Mouse (Mus musculus) gastrocnemius, postnatal 25 days (tissue): ENCODE data around the gene Rreb1. TPM values are rescaled to one million over a fixed set of nuclear protein-coding genes. Genes with fewer than 3 reads are reported as not detected.

Source experiments
- DNase-seq: peaks from one replicate; pipeline ENCODE4 v3.0.0; 2022
- total RNA-seq, 2 experiments: library from RNA; stranded (reverse); gene quantifications; 1 replicate in 1 of 2; 2 replicates in 1 of 2; pipeline ENCODE4 v1.2.3; 2021

Gene Rreb1
- total RNA-seq, 2 experiments from 2014 or later, result 23.5 to 24.0 TPM

DNA sequence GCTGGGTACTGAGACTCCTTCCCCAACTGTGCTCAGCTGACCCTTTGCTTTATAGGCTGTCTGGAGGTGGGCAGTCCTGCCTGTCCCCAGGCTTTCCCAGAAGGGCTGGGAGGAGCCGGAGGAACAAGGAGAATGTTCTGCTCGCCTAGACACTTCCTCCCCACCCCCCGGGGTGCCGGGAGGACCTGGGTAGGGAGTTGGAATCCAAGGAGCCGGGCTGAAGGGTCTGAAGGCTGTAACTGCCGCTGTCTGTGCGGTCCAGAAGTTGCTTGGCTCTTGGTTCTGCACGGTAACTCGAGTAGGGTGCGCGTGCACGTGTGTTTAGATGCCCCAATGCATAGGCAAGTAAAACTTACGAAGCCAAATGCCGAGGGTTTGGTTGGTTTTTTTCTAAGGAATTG, 75.8 kb downstream of the Rreb1 start:
- DNase-seq, result peak; percentile 65

DNA sequence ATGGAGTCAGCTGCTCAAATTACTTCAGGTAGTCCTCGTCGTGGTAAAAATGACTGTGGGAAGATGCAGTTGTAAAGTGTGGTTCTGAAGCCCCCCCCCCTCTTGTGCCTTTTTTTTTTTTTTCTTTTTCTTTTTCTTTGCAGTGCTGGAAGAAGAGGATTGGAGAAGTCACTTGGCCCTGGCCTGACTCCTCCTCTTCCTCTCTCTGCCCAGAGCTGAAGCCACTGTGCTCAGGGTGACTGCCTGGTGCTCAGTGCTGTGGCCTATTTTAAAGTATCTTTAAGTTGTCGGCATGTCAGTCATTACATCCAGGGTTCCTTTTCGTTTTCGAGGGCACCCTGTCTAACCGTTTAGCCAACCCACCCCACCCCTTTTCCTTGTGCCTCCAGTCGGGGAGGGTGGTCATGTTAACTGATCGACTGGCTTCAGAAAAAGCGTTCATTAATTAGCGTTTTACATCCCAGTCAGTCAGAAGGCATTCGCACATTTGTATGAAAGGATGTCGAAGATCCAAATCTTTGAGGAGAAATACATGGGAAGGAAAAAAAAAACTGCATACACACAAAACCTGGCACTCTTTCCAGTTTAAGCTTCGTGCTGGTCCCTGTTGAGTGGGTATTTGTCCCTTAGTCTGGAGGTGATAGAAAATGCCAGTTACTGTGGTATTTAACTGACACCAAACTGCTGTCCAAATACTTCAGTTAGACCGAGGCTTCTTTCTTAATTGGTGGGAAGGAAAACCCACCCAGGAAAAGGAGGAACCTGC, 76.4 kb downstream of the Rreb1 start:
- DNase-seq, result no peak

DNA sequence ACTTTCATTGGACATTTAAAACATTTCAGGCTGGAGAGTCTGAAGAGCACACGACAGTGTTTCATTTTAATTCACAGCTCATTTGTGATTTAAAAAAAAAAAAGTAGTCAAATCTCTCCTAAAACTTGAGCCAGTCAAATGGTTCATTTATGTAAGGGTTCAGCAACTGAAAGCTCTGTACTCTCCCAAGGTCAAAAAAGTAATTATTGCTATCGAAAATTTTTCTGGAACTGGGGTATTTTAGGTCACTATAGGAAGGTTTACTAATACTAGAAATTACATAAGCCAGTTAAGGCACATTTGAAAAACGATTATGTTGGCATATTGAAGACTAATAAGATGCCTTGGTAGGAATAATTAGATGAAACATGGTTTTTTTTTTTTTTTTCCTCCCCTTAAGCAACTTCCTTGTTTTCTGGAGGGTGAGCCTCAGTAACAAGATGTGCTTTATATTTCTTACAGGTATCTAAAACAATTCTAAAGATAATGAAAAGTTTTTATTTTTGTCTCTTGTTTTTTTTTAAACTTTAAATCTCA, 77.1 kb downstream of the Rreb1 start:
- DNase-seq, result no peak

DNA sequence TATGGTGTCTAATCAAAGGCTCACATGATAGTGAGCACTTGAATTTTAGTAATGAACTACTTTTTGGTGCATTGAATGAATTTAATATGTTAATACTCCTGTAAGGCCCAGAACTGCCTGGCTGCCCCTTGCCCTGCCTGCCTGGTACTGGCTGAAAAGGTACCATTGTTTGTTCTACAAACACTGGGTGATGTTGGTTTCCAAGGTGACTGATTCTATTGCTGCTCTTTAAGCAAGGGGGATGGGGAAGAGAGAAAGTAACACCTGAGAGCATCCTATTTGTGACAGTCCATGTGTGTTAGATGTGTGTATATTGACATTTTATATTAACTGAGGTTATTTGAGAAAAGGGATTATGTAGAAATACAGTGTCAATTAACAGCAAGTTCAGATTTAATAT, 77.6 kb downstream of the Rreb1 start:
- no peak for DNase-seq

DNA sequence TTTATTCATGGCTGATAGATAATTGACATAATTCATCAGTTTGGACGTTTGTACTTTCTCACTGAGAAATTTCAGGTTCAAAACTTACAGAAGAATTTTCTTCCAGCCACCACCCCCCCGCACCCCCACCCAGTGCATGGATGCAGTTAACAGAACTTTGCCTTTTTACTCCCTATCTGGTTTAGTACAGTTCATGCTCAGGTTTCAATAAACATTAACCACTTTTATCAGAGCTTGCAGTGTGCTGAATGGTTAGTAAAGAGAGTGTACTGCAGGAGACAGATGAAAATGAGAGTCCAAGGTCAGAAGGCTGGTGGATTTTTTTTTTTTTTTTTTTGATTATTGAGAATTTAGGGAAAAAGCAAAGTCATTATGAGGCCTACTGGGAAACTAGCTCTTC, 78.3 kb downstream of the Rreb1 start:
- DNase-seq, result no peak

DNA sequence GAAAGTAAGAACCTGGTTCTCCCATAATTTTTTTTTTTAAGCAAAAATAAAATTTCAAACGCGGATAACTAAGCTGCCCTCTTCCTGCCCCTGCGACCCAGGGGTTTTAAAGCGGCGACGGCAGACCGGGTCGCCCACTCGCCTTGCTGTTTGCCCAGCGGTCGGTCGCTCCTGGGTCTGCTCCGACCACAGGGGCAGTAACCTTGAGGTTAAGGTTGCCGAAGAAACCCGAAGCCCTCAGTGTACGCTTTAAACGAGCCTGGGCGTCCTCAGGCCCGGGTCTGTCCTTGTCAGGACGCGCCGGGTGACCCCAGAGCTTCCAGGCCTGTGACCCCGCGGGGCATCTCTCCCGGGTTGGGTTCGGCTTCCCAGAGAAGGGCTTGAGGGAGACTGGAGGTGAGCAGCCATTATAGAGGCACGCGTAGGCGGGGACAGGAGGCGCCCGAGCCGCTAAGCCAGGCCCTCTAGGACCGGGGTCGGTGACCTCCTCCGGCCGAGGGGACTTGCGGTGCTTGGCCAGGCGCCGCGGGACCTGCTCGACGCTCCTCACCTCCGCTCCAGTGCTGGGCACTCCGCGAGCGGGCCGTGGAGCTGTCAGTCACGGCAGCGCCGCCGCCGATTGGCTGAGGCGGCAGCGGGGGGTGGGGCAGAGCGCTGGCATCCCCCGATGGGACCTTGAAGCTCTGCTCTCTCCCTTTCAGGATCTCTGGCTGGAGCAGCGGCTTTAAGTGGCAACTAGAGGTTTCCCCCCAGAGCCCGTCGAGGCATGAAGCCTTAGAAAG, 79.3 kb downstream of the Rreb1 start:
- peak; percentile 97 for DNase-seq

DNA sequence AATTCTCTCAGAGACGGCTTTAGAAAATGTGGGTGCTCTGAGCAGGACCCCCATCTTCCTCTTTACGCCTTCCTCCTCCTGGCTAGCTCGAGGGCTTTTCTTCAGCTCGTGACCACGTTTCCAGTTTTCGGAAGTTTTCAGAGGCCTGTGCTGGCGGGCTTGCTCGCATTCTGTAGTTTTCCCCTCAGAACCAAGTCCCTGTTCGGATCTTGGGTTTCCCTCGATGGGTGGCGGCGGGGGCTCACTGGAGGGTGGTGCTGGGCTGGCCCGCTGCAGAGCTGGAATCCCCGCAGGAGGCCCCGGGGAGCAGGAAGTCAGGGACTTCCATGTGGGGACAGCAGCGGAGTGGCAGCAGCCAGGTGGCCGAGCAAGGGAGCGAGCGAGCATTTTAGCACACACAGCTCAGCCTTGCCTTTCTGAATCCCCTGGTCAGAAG, 79.9 kb downstream of the Rreb1 start:
- peak; percentile 36 for DNase-seq

DNA sequence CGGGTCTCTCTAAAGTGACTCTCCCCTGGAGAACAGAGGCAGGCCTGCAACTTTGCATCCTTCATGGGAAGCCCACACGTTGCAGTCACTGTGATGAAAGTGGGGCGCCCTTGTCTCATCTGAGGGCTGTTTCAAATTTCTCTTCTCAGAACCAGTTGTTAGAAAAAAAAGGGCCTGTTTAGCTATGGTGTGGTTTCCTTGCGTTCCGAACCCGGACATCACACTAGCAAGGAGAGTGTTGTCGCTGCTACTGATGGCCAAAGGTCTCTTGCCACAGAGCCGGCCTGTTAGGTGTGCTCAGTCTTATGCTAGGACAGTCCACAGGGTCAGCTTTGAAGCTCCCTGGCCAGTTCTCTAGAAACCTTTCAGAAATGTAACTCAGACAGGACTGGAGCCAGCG, 80.3 kb downstream of the Rreb1 start:
- no peak for DNase-seq

DNA sequence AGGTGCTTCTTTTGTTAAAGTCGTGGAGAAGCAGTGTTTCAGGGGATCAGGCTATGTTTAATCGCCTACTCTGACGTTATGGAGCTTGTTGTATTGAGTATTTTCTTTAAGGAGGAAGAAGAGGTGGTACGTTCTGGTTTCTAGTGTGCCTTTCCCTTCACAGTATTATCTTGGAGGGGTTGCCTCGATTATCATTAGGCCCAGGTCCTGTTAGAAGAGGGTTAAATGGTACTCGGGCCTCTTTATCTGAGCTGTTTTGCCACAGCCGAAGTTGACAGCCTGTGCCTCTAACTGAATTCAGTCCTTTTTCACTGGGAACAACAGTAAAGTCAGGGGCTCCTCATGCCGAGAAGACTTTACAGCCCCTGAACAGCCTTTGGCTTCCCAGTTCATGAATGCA, 81.6 kb downstream of the Rreb1 start:
- DNase-seq, result no peak

DNA sequence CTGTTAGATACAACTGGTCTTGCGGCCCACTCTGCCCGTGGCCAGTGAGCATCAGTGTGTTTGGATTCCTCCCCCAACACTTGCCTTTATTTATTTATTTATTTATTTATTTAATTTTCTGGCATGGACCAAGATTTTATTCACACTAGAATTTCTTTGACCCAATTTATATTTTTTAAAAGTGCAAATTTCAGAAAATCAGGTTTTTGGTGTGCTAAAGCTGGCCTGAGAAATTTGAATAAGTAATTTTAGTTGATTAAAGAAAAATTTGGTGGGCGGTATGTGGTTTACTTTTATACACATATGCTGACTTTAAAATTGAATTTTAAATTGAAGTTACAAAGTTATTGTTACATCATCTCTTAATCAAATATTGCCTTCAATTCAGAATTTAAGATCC, 82.0 kb downstream of the Rreb1 start:
- no peak for DNase-seq

DNA sequence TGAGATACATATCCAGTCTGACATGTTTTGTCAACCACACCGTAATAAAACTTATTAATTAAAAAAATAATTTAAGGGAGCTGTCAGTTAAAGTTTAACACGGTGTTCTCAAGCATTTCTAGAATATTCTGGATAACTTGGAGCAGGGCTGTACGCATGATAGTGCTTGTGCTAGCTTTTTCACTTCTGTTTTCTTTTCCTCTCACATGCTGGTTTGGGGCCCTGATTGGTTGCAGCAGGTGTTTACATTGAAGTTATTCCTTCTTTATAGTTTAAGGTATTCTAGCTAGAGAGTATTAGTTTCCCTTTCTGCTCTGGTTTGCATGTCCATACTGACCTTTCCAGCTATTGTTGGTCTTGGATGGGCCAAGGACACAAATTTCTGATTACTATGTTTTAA, 82.6 kb downstream of the Rreb1 start:
- no peak for DNase-seq

DNA sequence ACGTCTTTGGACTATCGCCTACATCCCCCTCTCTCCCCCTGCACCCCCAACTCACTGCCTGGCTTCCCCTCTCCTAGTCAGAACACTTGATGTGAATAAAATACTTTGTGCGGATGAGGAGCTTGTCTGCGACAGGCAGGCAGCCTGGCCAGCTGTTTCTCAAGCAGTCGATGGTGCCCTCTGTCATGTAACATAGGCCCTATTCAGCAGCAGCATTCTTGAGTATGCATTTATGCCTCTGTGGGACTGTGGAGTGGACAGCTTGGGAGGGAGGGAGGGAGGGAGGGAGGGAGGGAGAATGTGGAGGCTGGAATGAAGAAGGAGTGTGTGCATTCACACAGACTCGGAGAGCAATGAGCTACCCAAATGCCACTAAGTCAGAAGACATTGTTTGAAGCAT, 84.3 kb downstream of the Rreb1 start:
- no peak for DNase-seq

DNA sequence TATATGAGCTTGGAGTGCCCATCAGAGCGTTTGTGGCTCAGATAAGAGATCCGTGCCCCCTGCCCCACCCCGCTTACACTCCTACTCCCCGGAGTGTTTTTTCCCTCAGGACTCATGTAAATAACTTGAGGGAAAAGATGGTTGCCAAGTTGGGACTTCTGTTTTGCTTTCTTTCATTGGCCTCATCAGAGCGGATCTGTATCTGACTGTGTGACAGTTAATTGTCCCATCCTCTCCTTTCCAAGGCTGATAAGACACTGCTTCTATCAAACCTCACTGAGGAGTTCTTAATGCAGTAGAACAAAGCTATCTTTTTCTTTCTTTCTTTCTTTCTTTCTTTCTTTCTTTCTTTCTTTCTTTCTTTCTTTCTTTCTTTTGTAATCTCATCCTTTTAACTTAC, 85.4 kb downstream of the Rreb1 start:
- DNase-seq, result no peak

DNA sequence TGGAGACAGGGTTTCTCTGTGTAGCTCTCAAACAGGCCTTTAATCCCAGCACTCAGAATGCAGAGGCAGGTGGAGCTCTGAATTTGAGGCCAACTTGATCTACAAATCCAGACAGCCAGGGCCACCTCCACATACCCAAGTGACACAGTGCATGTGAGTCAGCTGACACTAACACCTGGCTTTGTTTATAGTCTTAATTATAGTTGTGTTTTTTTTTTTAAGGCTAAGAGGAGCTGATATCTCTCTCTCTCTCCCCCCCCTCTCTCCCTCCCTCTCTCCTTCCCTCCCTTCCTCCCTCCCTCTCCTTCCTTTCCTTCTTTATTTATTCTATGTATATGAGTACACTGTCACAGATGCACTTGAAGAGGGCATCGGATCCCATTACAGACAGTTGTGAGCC, 86.5 kb downstream of the Rreb1 start:
- DNase-seq, result no peak

DNA sequence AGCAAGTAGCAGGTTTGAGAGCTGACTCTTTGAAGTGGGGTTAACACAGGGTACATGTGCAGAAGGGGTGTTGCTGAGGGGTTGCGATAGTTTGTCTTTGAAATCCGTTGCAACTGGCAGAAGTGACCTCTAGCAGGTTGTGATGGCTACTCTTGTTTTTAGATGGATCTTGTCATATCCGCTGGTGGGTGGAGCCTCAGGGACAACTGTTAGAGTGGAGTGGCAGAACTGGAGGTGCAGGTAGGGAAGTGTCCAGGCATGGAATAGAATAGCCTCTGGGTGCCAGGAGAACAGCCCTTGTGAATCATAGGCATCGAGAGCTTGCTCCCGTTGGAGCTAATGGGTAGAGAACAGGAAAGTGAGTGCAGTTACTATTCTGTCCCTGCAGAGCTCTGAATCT, 88.1 kb downstream of the Rreb1 start:
- no peak for DNase-seq

DNA sequence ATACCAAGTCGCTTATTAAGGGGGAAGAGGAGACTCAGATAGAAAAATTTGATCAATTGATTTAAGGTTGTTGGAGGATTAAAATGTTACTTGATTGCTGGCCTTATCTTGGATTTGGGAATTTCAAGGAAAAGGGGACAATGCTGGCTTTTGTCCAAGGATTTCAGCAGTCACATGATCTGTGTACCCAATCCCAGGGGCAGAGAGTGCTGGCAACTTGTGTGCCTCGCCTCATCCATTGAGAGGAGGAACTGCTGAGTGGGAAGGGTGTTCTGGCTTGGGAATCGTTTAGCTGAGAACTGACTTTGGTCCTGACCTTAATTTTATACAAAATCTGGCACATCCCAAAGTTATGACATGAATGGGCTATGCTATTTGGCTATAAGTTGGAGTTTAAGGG, 88.6 kb downstream of the Rreb1 start:
- DNase-seq, result no peak

DNA sequence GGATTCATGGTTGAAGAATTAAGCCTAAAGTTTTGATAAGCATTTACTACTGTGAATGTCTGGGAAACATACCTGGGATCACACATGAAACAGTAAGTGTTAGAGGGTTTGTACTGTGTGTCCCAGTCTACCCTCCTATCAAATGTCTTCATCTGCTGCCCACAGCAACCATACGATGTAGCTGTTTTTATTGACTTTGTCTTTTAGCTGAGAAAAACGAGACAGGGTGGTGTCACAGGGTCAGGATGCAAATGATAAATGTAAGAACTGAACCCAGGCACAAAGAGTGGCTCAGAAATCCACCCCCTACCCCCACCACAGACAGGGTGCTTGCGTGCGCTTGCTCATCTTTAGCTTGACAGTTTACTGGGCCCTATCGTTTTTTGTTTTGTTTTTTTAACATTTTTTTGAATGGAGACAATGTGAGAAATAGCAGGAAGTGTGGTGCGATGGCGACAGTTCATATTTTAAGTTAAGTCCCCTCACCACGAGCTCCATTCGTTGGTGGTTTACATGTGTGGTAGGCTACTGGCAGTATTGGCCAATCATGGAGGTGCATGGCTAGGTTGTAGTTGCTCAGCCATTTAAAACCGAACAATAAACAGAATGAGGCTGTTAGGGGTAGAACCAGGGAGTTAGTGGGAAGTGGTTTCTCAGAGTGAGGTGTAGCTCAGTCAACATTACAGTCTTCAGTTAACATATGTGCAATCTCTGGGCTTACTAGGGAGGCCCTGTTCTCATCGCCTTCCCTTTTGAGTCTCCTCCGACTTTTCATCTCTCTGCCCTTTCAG, 92.1 kb downstream of the Rreb1 start:
- no peak for DNase-seq

DNA sequence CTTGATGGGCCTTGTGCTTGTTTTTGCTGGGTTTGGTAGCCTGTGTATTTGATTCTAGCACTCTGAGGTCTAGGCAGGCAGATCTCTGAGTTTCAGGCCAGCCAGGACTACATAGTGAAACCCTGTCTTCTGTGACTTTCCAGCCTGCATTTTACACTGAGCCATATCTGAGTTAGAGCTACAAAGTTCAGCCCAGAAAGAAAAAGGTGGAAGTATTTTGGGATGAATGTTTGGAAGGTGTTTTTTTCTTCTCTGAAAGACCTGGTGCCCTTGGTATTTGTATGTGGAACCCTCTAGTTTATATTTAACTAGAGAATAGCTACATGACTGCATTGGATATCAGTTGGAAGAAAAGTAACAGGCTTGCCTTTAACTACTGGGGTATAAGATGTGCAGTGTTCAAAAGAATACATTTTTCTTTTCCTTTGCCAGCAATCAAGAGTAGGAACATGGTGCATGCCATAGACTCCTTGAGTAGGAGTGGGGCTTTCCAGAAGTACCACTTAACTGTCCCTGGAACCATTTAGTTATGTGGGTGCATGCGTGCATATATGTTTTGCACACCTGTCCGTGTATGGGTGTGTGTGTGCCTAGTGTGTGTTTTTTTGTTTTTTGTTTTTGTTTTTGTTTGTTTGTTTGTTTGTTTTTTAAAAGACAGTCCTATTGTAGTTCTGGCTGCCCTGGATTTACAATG, 94.1 kb downstream of the Rreb1 start:
- DNase-seq, result no peak

DNA sequence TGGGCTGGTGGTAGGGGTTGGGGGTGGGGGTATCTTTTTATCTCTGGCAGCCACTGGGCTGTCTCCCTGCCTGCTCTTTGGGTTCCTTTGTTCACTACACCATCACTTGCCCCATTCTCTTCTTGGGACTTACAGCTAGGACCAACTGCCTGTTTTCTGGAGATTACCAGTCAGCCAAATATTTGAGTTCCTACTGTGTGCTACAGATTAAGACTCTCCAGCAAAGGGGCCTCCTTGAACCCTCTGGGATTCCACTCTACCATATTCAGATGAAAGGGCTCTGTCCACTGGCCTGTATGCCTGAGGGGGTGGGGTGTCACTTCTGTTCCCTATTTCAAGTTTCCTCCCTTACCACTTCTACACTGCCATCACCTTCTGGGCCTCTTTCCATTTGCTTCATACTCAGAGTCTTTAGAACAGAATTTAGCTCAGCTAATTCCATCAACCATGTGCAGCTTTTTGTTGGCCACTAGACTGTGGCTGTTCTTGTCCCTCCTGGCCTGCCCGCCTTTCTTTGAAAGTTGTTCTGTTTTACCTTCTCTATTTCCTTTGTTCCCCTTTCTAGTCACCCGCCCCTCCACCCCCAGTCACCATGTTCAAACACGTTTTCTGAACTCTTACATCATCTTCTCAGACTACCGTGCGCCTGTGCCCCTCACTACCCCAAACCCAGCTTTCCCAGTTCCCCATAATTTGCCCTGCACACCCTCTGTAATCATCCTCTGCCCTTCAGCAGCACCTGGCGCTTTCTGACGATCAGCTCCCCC, 95.1 kb downstream of the Rreb1 start:
- DNase-seq, result no peak

DNA sequence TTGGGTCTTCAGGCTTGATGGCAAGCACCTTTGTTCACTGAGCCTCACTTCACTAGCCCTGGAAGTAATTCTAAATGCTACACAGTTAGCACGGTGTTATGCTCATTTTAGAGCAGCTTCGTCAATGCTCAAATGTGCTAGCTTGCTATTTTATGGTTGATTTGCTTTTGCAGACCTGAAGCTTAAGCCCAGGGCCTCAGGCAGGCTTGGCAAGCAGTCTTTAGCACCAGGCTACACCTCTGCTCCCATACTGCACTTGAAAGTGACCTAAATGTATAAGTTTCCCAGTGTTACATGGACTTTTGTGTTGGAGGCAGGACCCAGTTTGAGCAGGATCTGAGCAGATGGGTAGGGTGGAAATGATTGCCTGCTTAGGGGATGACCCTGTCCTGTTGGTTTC, 97.7 kb downstream of the Rreb1 start:
- no peak for DNase-seq

DNA sequence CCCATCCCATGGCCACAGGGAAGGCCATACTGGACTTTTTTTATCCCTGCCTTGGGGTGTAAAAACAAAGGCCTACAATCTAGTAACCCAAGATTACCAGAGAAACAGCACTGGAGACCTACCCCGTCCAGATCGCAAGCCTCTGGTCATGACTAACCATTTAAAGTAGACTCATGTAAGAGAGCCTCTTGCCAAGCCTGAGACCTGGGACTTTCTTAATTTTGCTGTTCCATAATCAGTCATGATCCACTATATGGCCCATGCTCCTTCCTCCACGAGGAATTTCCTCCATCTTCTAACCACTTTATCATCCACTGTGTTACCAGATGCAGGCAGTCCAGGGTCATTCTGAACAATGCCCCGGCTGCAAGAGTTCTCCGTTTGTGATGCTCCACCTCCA, 98.2 kb downstream of the Rreb1 start:
- no peak for DNase-seq
